Mouse (Mus musculus): ENCODE results near the gene Ccdc172. TPM values are rescaled to one million over a fixed set of nuclear protein-coding genes. Genes with fewer than 3 reads are reported as not detected.

Ccdc172 gene
- polyA plus RNA-seq, 1 experiment from 2014 or later = not detected

GRCm38 (mm10) chr19:58525457-58526239 lies 13.9 kb downstream of the Ccdc172 start:
- H3K27me3 ChIP-seq (replicated peaks) = no peaks in the 10 kb centered on the region
- peaks cover 2% of the 10 kb centered on the region; the same call in 1 of the 2 replicates for H3K4me1 ChIP-seq
- no peak overlapping the region for H3K9ac ChIP-seq
- no peak overlapping the region for H3K4me3 ChIP-seq
- 67% methylated on average over 12 of the region's 12 CpGs for WGBS
- no peak overlapping the region for H3K4me2 ChIP-seq
- H3K36me3 ChIP-seq (replicated peaks) = no peaks in the 10 kb centered on the region
- ATAC-seq (replicated peaks) = no peak
- H3K27ac ChIP-seq = no peak overlapping the region
- no peaks in the 10 kb centered on the region for H3K9me3 ChIP-seq

GRCm38 (mm10) chr19:58533077-58533476 lies 21.3 kb downstream of the Ccdc172 start:
- no peaks in the 10 kb centered on the region for H3K27me3 ChIP-seq (replicated peaks)
- no peaks in the 10 kb centered on the region for H3K9me3 ChIP-seq
- no peak overlapping the region for H3K4me2 ChIP-seq
- no peak overlapping the region for H3K27ac ChIP-seq
- no peak overlapping the region for H3K4me3 ChIP-seq
- H3K9ac ChIP-seq = no peak overlapping the region
- 90% methylated on average over 3 of the region's 3 CpGs for WGBS
- H3K4me1 ChIP-seq = peaks cover 3% of the 10 kb centered on the region; the same call in 1 of the 2 replicates
- ATAC-seq (replicated peaks) = no peak
- no peaks in the 10 kb centered on the region for H3K36me3 ChIP-seq (replicated peaks)

DNA sequence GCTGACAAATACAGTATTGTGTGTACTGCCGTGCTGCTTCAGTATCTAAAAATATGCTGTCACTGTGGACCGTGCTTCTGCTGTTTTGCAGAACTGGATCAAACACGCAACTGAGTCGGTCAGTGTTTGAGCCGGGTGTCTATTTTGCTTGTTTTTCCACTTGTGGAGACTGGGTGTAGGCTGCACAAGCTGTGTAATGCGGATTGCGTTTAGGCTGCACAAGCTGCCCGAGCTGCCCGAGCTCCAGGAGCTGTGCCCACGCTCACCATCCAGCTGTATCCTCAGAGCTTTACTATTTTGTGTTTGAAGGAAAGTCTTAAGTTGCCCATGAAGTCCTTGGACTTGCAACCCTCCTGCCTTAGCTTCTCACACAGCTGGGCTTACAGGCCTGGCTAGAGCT lies 24.9 kb downstream of the Ccdc172 start:
- no peaks in the 10 kb centered on the region for H3K27me3 ChIP-seq (replicated peaks)
- no peak for ATAC-seq (replicated peaks)
- H3K4me3 ChIP-seq = no peak overlapping the region
- no peak overlapping the region for H3K4me2 ChIP-seq
- H3K4me1 ChIP-seq = peaks cover 3% of the 10 kb centered on the region; the same call in 1 of the 2 replicates
- H3K9ac ChIP-seq = no peak overlapping the region
- no peaks in the 10 kb centered on the region for H3K36me3 ChIP-seq (replicated peaks)
- H3K27ac ChIP-seq = no peak overlapping the region
- WGBS = 93% methylated on average over 10 of the region's 10 CpGs
- no peaks in the 10 kb centered on the region for H3K9me3 ChIP-seq

DNA sequence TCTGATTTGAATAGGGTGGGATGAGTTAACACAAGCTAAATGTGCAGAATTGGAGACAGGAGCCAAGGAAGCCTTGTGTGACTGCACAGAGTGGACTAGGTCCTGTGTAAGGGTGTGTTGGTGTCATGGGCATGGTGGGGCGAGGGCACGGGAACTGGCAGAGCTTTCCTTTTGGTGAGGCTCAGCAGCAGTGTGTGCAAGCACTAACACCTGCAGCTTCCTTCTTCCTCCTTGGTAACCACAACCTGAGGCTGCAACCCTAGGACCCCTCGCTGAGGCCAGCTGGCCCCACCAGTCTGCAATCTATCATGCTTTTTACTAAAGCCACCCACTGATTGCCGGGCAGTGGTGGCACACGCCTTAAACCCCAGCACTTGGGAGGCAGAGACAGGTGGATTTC lies 28.6 kb downstream of the Ccdc172 start:
- no peak for ATAC-seq (replicated peaks)
- no peak overlapping the region for H3K9ac ChIP-seq
- no peaks in the 10 kb centered on the region for H3K9me3 ChIP-seq
- H3K4me2 ChIP-seq = no peak overlapping the region
- no peak overlapping the region for H3K4me3 ChIP-seq
- no peaks in the 10 kb centered on the region for H3K36me3 ChIP-seq (replicated peaks)
- peaks cover 2% of the 10 kb centered on the region; the same call in 1 of the 2 replicates for H3K4me1 ChIP-seq
- H3K27ac ChIP-seq = no peak overlapping the region
- WGBS = 94% methylated on average over 5 of the region's 5 CpGs
- H3K27me3 ChIP-seq (replicated peaks) = no peaks in the 10 kb centered on the region

DNA sequence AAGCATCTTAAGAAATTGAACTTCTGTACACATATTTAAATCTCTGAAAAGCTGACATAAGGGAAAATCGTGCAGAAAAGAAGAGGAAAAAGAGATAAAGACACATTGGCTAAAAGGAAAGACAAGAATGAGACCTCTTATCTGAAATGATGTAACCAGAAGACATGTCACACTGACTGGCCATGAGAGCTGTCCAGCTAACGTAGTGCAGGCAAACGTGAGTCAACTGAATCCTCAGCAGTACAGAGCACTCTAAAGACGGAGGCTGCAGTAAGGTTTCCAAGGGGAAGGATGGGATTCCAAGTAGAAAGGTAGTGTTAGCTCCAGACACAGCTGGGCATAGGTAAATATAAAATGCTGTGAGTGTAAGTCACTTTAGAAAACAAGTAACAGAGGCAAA lies 36.6 kb downstream of the Ccdc172 start:
- Histone ChIP-seq H3K4me3 (no peak overlapping the region), H3K36me3 (replicated peaks) (no peaks in the 10 kb centered on the region), H3K9me3 (no peaks in the 10 kb centered on the region), H3K27ac (no peak overlapping the region), H3K9ac (no peak overlapping the region), H3K4me1 (no peaks in the 10 kb centered on the region), H3K4me2 (no peak overlapping the region), H3K27me3 (replicated peaks) (no peaks in the 10 kb centered on the region)
- WGBS = 63% methylated on average over 4 of the region's 4 CpGs
- ATAC-seq (replicated peaks) = no peak

- no peaks in the 10 kb centered on the region for H3K4me1 ChIP-seq
- H3K27ac ChIP-seq = no peak overlapping the region
- no peak overlapping the region for H3K4me2 ChIP-seq
- WGBS = 70% methylated on average over 1 of the region's 1 CpGs
- no peaks in the 10 kb centered on the region for H3K36me3 ChIP-seq (replicated peaks)
- no peaks in the 10 kb centered on the region for H3K27me3 ChIP-seq (replicated peaks)
- no peak overlapping the region for H3K9ac ChIP-seq
- no peaks in the 10 kb centered on the region for H3K9me3 ChIP-seq
- H3K4me3 ChIP-seq = no peak overlapping the region
- no peak for ATAC-seq (replicated peaks)
Measured at GRCm38 (mm10) chr19:58550489-58550888, 38.7 kb downstream of the Ccdc172 start.

DNA sequence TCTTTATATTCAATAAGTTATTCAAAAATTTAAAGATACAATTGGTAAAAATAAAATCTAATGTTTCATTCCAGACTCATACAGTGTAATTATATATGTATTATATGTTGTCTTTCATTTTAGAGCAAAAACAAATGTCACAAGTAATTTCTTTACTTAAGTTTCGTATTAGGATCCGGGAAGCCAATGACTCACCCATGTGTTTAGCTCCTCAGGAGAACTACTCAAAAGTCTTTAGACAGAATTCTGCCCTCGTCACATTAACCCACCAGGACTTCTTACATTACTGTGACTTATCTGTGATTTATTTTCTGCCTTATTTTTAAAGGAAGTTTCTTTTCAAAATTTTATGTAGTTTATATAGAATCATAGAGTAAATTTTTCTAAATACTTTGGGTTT lies 39.1 kb downstream of the Ccdc172 start:
- 89% methylated on average over 3 of the region's 3 CpGs for WGBS
- no peaks in the 10 kb centered on the region for H3K36me3 ChIP-seq (replicated peaks)
- ATAC-seq (replicated peaks) = no peak
- H3K27ac ChIP-seq = no peak overlapping the region
- no peak overlapping the region for H3K9ac ChIP-seq
- no peaks in the 10 kb centered on the region for H3K9me3 ChIP-seq
- H3K4me1 ChIP-seq = no peaks in the 10 kb centered on the region
- no peaks in the 10 kb centered on the region for H3K27me3 ChIP-seq (replicated peaks)
- no peak overlapping the region for H3K4me3 ChIP-seq
- H3K4me2 ChIP-seq = no peak overlapping the region

GRCm38 (mm10) chr19:58554974-58555373 lies 43.2 kb downstream of the Ccdc172 start:
- Histone ChIP-seq H3K4me1 (0 out of 2 replicates have a peak, but pooled peaks cover 2% of the 10 kb centered on the region), H3K4me2 (no peak overlapping the region), H3K4me3 (no peak overlapping the region), H3K27me3 (replicated peaks) (no peaks in the 10 kb centered on the region), H3K36me3 (replicated peaks) (no peaks in the 10 kb centered on the region), H3K9me3 (no peaks in the 10 kb centered on the region), H3K27ac (no peak overlapping the region), H3K9ac (no peak overlapping the region)
- 81% methylated on average over 2 of the region's 2 CpGs for WGBS
- ATAC-seq (replicated peaks) = no peak

DNA sequence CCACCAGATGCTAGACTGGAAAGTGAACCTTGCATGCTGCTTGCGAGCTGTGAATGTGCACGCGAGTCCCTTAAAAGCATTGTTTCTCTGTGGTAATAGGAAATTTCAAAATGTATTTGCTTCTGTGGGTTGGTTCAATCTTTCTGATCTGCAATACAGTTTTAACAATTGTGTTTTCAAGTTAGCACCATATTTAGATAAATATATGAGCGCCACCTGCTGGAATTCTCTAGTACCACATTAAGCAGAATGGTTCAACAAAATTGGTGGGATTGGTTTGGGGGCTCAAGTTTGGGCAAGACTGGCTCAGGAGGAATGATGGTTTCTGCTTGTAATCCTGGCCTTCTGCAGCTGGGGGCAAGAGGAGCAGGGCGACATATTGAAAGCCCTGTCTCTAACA lies 46.6 kb downstream of the Ccdc172 start:
- H3K9me3 ChIP-seq = no peaks in the 10 kb centered on the region
- no peak overlapping the region for H3K4me2 ChIP-seq
- H3K4me1 ChIP-seq = 0 out of 2 replicates have a peak, but pooled peaks cover 2% of the 10 kb centered on the region
- no peak overlapping the region for H3K27ac ChIP-seq
- ATAC-seq (replicated peaks) = no peak
- WGBS = 51% methylated on average over 5 of the region's 5 CpGs
- H3K9ac ChIP-seq = no peak overlapping the region
- H3K27me3 ChIP-seq (replicated peaks) = no peaks in the 10 kb centered on the region
- no peak overlapping the region for H3K4me3 ChIP-seq
- no peaks in the 10 kb centered on the region for H3K36me3 ChIP-seq (replicated peaks)

- H3K36me3 ChIP-seq (replicated peaks) = no peaks in the 10 kb centered on the region
- H3K9ac ChIP-seq = no peak overlapping the region
- H3K4me1 ChIP-seq = 0 out of 2 replicates have a peak, but pooled peaks cover 2% of the 10 kb centered on the region
- H3K9me3 ChIP-seq = no peaks in the 10 kb centered on the region
- ATAC-seq (replicated peaks) = no peak
- no peak overlapping the region for H3K4me2 ChIP-seq
- no peak overlapping the region for H3K27ac ChIP-seq
- no peaks in the 10 kb centered on the region for H3K27me3 ChIP-seq (replicated peaks)
- WGBS = 87% methylated on average over 7 of the region's 7 CpGs
- no peak overlapping the region for H3K4me3 ChIP-seq
Measured at GRCm38 (mm10) chr19:58562301-58562815, 50.6 kb downstream of the Ccdc172 start.

DNA sequence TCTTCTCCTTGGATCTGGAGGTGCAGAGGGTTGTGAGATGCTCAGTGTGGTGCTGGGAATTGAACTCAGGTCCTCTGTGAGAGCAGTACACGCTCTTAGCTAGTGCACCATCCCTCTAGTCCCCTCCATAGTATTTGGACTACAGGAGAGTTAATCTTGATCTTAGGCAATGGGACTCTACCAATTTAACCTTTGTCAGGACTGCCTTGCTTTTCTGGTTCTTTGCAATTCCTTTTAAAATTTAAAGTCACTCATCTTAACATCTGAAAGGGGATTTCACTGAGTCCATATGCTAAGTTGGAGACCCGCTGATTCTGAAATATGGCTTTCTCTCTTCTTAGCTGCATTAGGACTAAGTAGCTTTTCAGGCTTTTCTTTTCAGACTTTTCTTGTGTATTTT lies 59.8 kb downstream of the Ccdc172 start:
- no peaks in the 10 kb centered on the region for H3K27me3 ChIP-seq (replicated peaks)
- no peak overlapping the region for H3K4me2 ChIP-seq
- H3K9me3 ChIP-seq = no peaks in the 10 kb centered on the region
- H3K9ac ChIP-seq = no peak overlapping the region
- no peak for ATAC-seq (replicated peaks)
- H3K36me3 ChIP-seq (replicated peaks) = no peaks in the 10 kb centered on the region
- H3K4me1 ChIP-seq = peaks cover 2% of the 10 kb centered on the region; the same call in 1 of the 2 replicates
- H3K4me3 ChIP-seq = no peak overlapping the region
- WGBS = 71% methylated on average over 2 of the region's 2 CpGs
- H3K27ac ChIP-seq = no peak overlapping the region

DNA sequence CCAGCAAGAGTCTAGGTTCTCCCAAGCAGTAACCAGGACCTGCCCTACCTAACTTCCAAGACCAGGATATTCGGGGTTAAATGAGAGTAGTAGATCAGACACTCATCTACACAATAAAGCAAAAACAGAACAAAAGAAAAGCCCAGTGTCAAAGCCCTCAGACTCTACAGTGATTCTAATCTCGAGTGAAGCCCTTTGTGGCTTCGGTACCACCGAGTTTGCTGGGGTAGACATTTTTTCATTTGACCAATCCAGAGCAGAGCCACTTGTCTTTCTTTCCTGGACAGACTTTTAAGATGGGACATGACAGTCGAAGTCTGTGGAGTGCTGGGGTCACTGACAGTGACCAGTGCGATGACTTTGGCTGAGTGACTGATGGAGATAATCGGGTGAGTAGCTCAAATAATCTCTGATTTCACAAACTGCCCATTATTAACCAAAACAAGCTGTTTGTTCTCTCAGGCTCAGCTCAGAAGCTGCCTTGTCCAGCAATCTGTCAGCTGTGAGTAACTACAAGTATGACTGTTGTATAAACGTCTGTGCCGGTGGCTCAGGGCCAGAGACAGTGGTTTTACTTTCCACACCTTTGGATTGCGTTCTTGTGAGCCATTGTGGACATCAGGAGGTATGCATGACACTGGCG lies 60.8 kb downstream of the Ccdc172 start:
- Histone ChIP-seq H3K4me2 (no peak overlapping the region), H3K9me3 (no peaks in the 10 kb centered on the region), H3K4me1 (peaks cover 2% of the 10 kb centered on the region; the same call in 1 of the 2 replicates), H3K27ac (no peak overlapping the region), H3K9ac (no peak overlapping the region), H3K27me3 (replicated peaks) (no peaks in the 10 kb centered on the region), H3K36me3 (replicated peaks) (no peaks in the 10 kb centered on the region), H3K4me3 (no peak overlapping the region)
- WGBS = 29% methylated on average over 11 of the region's 11 CpGs
- no peak for ATAC-seq (replicated peaks)

Data from midbrain, embryonic 15.5 days (tissue).